Mouse (Mus musculus): ENCODE measurements around the gene Gm10024. TPM values are rescaled to one million over a fixed set of nuclear protein-coding genes. Genes with fewer than 3 reads are reported as not detected.
"Not testable (repeated sequence)": the region's sequence is repeated elsewhere in the genome, so short reads cannot be mapped to it uniquely, and the experiment has no call there.

Gm10024 gene
- polyA plus RNA-seq, 1 experiment from 2014 or later = not detected

DNA sequence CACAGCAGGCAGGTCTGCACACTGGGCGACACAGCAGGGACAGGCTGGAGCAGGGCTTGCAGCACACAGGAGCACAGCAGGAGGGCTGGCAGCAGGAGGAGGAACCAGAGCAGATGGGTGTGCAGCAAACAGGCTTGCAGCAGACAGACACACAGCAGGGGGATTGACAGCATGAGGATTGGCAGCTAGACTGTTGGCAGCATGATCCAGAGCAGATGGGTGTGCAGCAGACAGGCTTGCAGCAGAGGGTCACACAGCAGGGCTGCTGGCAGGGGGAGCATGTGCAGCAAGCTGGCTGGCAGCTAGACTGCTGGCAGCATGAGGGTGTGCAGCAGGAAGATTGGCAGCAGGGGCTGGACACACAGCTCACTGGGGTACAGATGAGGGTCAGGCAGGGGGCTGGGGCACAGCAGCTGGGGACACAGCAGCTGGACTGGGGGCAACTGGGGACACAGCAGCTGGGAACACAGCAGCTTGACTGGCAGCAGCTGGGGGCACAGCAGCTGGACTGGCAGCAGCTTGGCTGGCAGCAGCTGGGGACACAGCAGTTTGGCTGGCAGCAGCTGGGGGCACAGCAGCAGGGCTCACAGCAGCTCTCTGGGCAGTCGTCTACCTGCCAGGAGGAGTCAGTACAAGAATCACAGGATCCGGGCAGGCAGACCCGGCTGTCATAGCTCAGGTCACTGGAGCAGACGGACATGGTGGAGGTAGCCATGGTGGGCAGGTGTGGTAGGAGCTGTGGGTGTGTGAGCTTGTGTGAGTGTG lies 30.8 kb downstream of the Gm10024 start, which contains the start of gene Gm18596:
Gm18596 (minus strand) TSS at position 715 of the 765 bp plus-strand sequence.
- ATAC-seq (replicated peaks); H3K27ac ChIP-seq; H3K4me1 ChIP-seq; H3K27me3 ChIP-seq (replicated peaks); H3K4me3 ChIP-seq; H3K9me3 ChIP-seq; H3K36me3 ChIP-seq (replicated peaks); H3K9ac ChIP-seq; H3K4me2 ChIP-seq: not testable (repeated sequence)
- 52% methylated on average over 5 of the region's 5 CpGs for WGBS

DNA sequence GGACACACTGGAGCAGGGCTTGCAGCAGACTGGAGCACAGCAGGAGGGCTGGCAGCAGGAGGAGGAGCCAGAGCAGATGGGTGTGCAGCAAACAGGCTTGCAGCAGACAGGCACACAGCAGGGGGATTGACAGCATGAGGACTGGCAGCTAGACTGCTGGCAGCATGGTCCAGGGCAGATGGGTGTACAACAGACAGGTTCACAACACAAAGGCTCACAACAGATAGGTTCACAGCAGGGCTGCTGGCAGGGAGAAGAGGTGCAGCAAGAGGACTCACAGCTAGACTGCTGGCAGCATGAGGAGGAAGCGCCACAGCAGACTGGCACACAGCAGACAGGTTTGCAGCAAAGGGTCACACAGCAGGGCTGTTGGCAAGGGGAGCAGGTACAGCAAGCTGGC lies 39.4 kb downstream of the Gm10024 start:
- not testable (repeated sequence) for H3K9me3 ChIP-seq; H3K36me3 ChIP-seq (replicated peaks); H3K4me3 ChIP-seq; ATAC-seq (replicated peaks); H3K4me2 ChIP-seq; H3K9ac ChIP-seq; H3K27me3 ChIP-seq (replicated peaks); H3K4me1 ChIP-seq; H3K27ac ChIP-seq
- WGBS = 68% methylated on average over 1 of the region's 1 CpGs

DNA sequence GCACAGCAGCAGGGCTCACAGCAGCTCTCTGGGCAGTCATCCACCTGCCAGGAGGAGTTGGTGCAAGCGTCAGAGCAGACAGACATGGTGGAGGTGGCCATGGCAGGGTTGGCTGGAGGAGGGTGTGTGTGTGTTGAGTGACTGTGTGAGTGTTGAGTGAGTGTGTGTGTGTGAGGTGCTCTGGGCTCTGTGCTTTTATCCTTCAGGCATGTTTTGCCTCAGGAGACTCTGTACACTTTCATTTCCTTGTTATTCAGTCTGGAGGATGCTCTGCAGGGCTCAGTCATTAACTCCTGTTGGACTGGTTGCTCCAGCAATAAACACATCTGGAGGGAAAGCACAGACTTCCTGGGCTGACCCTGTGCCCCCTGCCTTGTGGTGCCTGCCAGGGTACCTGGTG lies 40.0 kb downstream of the Gm10024 start, which contains the start of gene Gm9736:
Gm9736 (minus strand) TSS at position 101 of the 400 bp plus-strand sequence.
- H3K27me3 ChIP-seq (replicated peaks) = not testable (repeated sequence)
- WGBS = 71% methylated on average over 1 of the region's 1 CpGs

DNA sequence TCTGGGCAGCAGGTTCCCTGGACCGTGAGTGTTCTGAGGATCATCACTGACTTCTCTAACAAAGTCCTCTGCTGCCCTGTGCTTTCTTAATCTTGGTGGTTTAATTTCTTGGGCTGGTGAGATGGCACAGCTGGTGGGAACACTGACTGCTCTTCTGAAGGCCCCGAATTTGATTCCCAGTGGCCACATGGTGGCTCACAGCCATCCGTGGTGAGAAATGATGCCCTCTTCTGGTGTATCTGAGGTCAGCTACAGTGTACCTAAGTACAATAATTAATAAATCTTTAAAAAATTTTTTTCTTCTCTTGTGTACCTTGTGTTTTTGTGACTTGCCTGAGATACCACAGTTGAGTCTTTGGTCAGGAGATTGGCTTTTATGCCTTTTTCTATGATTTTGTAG lies 41.1 kb downstream of the Gm10024 start:
- WGBS = 62% methylated on average over 3 of the region's 3 CpGs
- H3K27me3 ChIP-seq (replicated peaks) = not testable (repeated sequence)

More for the DNA sequence above, 40.0 kb downstream of the Gm10024 start, which contains the start of gene Gm9736:
- not testable (repeated sequence) for H3K9ac ChIP-seq; H3K27ac ChIP-seq; ATAC-seq (replicated peaks); H3K36me3 ChIP-seq (replicated peaks); H3K4me2 ChIP-seq; H3K4me3 ChIP-seq; H3K4me1 ChIP-seq; H3K9me3 ChIP-seq

DNA sequence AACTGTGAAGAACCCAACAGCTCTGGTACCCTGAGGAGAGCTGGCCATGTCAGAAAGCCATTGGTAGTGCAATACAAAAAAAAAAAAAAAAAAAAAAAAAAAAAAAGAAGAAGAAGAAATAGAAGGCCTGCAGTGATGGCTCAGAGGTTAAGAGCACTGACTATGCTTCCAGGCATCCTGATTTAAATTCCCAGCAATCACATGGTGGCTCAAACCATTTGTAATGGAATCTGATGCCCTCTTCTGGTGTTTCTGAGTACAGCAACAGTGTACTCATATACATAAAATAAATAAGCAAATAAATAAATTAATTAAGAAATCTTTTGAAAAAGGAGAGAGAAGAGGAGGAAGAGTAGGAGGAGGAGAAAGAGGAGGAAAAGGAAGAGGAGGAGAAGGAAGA lies 42.2 kb downstream of the Gm10024 start:
- no peak for ATAC-seq (replicated peaks)

More for the DNA sequence above, 41.1 kb downstream of the Gm10024 start:
- not testable (repeated sequence) for H3K4me1 ChIP-seq; H3K9ac ChIP-seq; H3K4me3 ChIP-seq; H3K4me2 ChIP-seq; H3K36me3 ChIP-seq (replicated peaks); H3K27ac ChIP-seq; ATAC-seq (replicated peaks); H3K9me3 ChIP-seq

DNA sequence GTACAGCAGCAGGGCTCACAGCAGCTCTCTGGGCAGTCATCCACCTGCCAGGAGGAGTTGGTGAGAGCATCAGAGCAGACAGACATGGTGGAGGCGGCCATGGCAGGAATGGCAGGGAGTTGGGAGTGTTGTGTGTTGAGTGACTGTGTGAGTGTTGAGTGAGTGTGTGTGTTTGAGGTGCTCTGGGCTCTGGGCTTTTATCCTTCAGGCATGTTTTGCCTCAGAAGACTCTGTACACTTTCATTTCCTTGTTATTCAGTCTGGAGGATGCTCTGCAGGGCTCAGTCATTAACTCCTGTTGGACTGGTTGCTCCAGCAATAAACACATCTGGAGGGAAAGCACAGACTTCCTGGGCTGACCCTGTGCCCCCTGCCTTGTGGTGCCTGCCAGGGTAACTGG lies 48.3 kb downstream of the Gm10024 start, which contains the start of gene Gm3233:
Gm3233 (minus strand) TSS at position 101 of the 400 bp plus-strand sequence.
- not testable (repeated sequence) for ATAC-seq (replicated peaks); H3K36me3 ChIP-seq (replicated peaks); H3K4me1 ChIP-seq; H3K9me3 ChIP-seq; H3K27ac ChIP-seq; H3K4me3 ChIP-seq; H3K4me2 ChIP-seq; H3K27me3 ChIP-seq (replicated peaks); H3K9ac ChIP-seq
- WGBS = 90% methylated on average over 1 of the region's 1 CpGs

More for the DNA sequence above, 42.2 kb downstream of the Gm10024 start:
- no peaks in the 10 kb centered on the region for H3K36me3 ChIP-seq (replicated peaks)
- H3K27me3 ChIP-seq (replicated peaks) = no peaks in the 10 kb centered on the region
- H3K4me3 ChIP-seq = no peak overlapping the region
- H3K27ac ChIP-seq = no peak overlapping the region
- no peak overlapping the region for H3K9ac ChIP-seq
- no peaks in the 10 kb centered on the region for H3K4me1 ChIP-seq
- H3K9me3 ChIP-seq = no peaks in the 10 kb centered on the region
- no peak overlapping the region for H3K4me2 ChIP-seq

Other genes with a start within 250 kb of the Gm10024 start
- gene Fam207a, start 195.7 kb upstream of the Gm10024 start, polyA plus RNA-seq (2015; fragmentation: Nextera tagmentation; extraction: Ambion mirVana) = 48.0 and 52.8 TPM in 2 replicates
- 0.81 and 0.87 TPM in 2 replicates for gene Itgb2, start 181.2 kb upstream of the Gm10024 start, polyA plus RNA-seq (2015; fragmentation: Nextera tagmentation; extraction: Ambion mirVana)
- 68.6 and 72.0 TPM in 2 replicates for gene Pttg1ip, start 129.7 kb upstream of the Gm10024 start, polyA plus RNA-seq (2015; fragmentation: Nextera tagmentation; extraction: Ambion mirVana)
- gene Sumo3, start 105.4 kb upstream of the Gm10024 start, polyA plus RNA-seq (2015; fragmentation: Nextera tagmentation; extraction: Ambion mirVana) = 308 and 325 TPM in 2 replicates
- gene Gm49325, start 105.3 kb upstream of the Gm10024 start, polyA plus RNA-seq (2015; fragmentation: Nextera tagmentation; extraction: Ambion mirVana) = 2.5 TPM in 1 of 2 replicates, not detected in the other
- gene Ube2g2, start 89.2 kb upstream of the Gm10024 start, polyA plus RNA-seq (2015; fragmentation: Nextera tagmentation; extraction: Ambion mirVana) = 91.1 and 97.2 TPM in 2 replicates
- 1.5 and 1.7 TPM in 2 replicates for gene Tspear, start 24.9 kb upstream of the Gm10024 start, polyA plus RNA-seq (2015; fragmentation: Nextera tagmentation; extraction: Ambion mirVana)
- gene Gm19402, start 20.7 kb upstream of the Gm10024 start, polyA plus RNA-seq (2015; fragmentation: Nextera tagmentation; extraction: Ambion mirVana) = not detected in 2 replicates
- gene Gm9508, start 14.2 kb upstream of the Gm10024 start, polyA plus RNA-seq (2015; fragmentation: Nextera tagmentation; extraction: Ambion mirVana) = not detected in 2 replicates
- gene Gm10272, start 4.8 kb upstream of the Gm10024 start, polyA plus RNA-seq (2015; fragmentation: Nextera tagmentation; extraction: Ambion mirVana) = not detected in 2 replicates
- not detected in 2 replicates for gene Gm10142, start 4.3 kb downstream of the Gm10024 start, polyA plus RNA-seq (2015; fragmentation: Nextera tagmentation; extraction: Ambion mirVana)
- gene Krtap12-1, start 9.1 kb downstream of the Gm10024 start, polyA plus RNA-seq (2015; fragmentation: Nextera tagmentation; extraction: Ambion mirVana) = not detected in 2 replicates
- gene Gm10100, start 15.0 kb downstream of the Gm10024 start, polyA plus RNA-seq (2015; fragmentation: Nextera tagmentation; extraction: Ambion mirVana) = not detected in 2 replicates
- gene Gm18596, start 31.2 kb downstream of the Gm10024 start, polyA plus RNA-seq (2015; fragmentation: Nextera tagmentation; extraction: Ambion mirVana) = not detected in 2 replicates
- gene Gm9736, start 39.9 kb downstream of the Gm10024 start, polyA plus RNA-seq (2015; fragmentation: Nextera tagmentation; extraction: Ambion mirVana) = not detected in 2 replicates
- not detected in 2 replicates for gene Gm3233, start 48.2 kb downstream of the Gm10024 start, polyA plus RNA-seq (2015; fragmentation: Nextera tagmentation; extraction: Ambion mirVana)
- not detected in 2 replicates for gene Gm3238, start 59.9 kb downstream of the Gm10024 start, polyA plus RNA-seq (2015; fragmentation: Nextera tagmentation; extraction: Ambion mirVana)
- gene Gm7138, start 65.5 kb downstream of the Gm10024 start, polyA plus RNA-seq (2015; fragmentation: Nextera tagmentation; extraction: Ambion mirVana) = not detected in 2 replicates
- not detected in 2 replicates for gene Gm3250, start 71.1 kb downstream of the Gm10024 start, polyA plus RNA-seq (2015; fragmentation: Nextera tagmentation; extraction: Ambion mirVana)
- not detected in 2 replicates for gene Gm7137, start 76.7 kb downstream of the Gm10024 start, polyA plus RNA-seq (2015; fragmentation: Nextera tagmentation; extraction: Ambion mirVana)
- not detected in 2 replicates for gene Gm9639, start 83.6 kb downstream of the Gm10024 start, polyA plus RNA-seq (2015; fragmentation: Nextera tagmentation; extraction: Ambion mirVana)
- gene Gm19668, start 87.7 kb downstream of the Gm10024 start, polyA plus RNA-seq (2015; fragmentation: Nextera tagmentation; extraction: Ambion mirVana) = not detected in 2 replicates
- gene Gm9507, start 100.4 kb downstream of the Gm10024 start, polyA plus RNA-seq (2015; fragmentation: Nextera tagmentation; extraction: Ambion mirVana) = not detected in 2 replicates
- not detected in 2 replicates for gene Gm2696, start 103.2 kb downstream of the Gm10024 start, polyA plus RNA-seq (2015; fragmentation: Nextera tagmentation; extraction: Ambion mirVana)
- gene Krtap10-4, start 115.6 kb downstream of the Gm10024 start, polyA plus RNA-seq (2015; fragmentation: Nextera tagmentation; extraction: Ambion mirVana) = not detected in 2 replicates
- not detected in 2 replicates for gene Krtap10-10, start 124.5 kb downstream of the Gm10024 start, polyA plus RNA-seq (2015; fragmentation: Nextera tagmentation; extraction: Ambion mirVana)
- gene Gm36176, start 135.3 kb downstream of the Gm10024 start, polyA plus RNA-seq (2015; fragmentation: Nextera tagmentation; extraction: Ambion mirVana) = not detected in 2 replicates
- gene Gm10318, start 141.4 kb downstream of the Gm10024 start, polyA plus RNA-seq (2015; fragmentation: Nextera tagmentation; extraction: Ambion mirVana) = not detected in 2 replicates
- gene Gm3285, start 150.5 kb downstream of the Gm10024 start, polyA plus RNA-seq (2015; fragmentation: Nextera tagmentation; extraction: Ambion mirVana) = not detected in 2 replicates
- gene Lrrc3, start 191.1 kb downstream of the Gm10024 start, polyA plus RNA-seq (2015; fragmentation: Nextera tagmentation; extraction: Ambion mirVana) = 24.2 and 24.3 TPM in 2 replicates